Mouse (Mus musculus) kidney, embryonic 16.5 days (tissue): ENCODE results near the gene Gm7971. TPM values are rescaled to one million over a fixed set of nuclear protein-coding genes. Genes with fewer than 3 reads are reported as not detected.
"Not testable (repeated sequence)": the region's sequence is repeated elsewhere in the genome, so short reads cannot be mapped to it uniquely, and the experiment has no call there.

Experiments used
- ATAC-seq: fragments of 200-750 bp; cut with Nextera tagmentation; 2 replicates; pipeline ENCODE4 v1.8.0; 2017; ENCODE audit warnings: moderate TSS enrichment; ENCODE audit not compliant: low FRiP score, low TSS enrichment
- H3K27ac ChIP-seq: fragments of 300-500 bp; sonication (generic); 2 replicates; pipeline ENCODE4 v1.5.1; 2014; ENCODE audit warnings: low read length
- H3K27me3 ChIP-seq: fragments of 300-500 bp; sonication (generic); 2 replicates; pipeline ENCODE4 v1.6.1; 2014; ENCODE audit warnings: low read length, control low read depth, mixed read lengths; ENCODE audit not compliant: insufficient read depth
- H3K36me3 ChIP-seq: fragments of 300-500 bp; sonication (generic); 2 replicates; pipeline ENCODE4 v1.6.1; 2014; ENCODE audit warnings: low read length, control low read depth, mixed read lengths; ENCODE audit not compliant: insufficient read depth
- H3K4me1 ChIP-seq: fragments of 300-500 bp; sonication (generic); 2 replicates; pipeline ENCODE4 v1.6.1; 2014; ENCODE audit warnings: low read length, control low read depth, mixed read lengths; ENCODE audit not compliant: insufficient read depth
- H3K4me2 ChIP-seq: fragments of 300-500 bp; sonication (generic); replicated peaks from 2 replicates; pipeline ENCODE4 v1.6.1; 2014; ENCODE audit warnings: low read depth, low read length
- H3K4me3 ChIP-seq: fragments of 300-500 bp; sonication (generic); 2 replicates; pipeline ENCODE4 v1.5.1; 2014; ENCODE audit warnings: mild to moderate bottlenecking, low read length
- H3K9ac ChIP-seq: fragments of 300-500 bp; sonication (generic); replicated peaks from 2 replicates; pipeline ENCODE4 v1.6.1; 2014; ENCODE audit warnings: low read length
- H3K9me3 ChIP-seq: fragments of 300-500 bp; sonication (generic); 2 replicates; pipeline ENCODE4 v1.6.1; 2016; ENCODE audit warnings: low read length, control low read depth
- WGBS: fragments of 180-500 bp; shearing (Covaris S2); extraction: QIAGEN DNeasy Blood & Tissue Kit; methylation state at CpG from one replicate; pipeline ENCODE4 v1.1.7; 2014; 5-methylcytosine and 5-hydroxymethylcytosine counted together
- polyA plus RNA-seq: library from polyadenylated mRNA; unstranded; fragments of >200 nt; fragmentation: Nextera tagmentation; extraction: Ambion mirVana; gene quantifications from 2 replicates; pipeline ENCODE4 v1.2.1, GENCODE M21; 2015

Gene Gm7971
- polyA plus RNA-seq = not detected in 2 replicates

DNA sequence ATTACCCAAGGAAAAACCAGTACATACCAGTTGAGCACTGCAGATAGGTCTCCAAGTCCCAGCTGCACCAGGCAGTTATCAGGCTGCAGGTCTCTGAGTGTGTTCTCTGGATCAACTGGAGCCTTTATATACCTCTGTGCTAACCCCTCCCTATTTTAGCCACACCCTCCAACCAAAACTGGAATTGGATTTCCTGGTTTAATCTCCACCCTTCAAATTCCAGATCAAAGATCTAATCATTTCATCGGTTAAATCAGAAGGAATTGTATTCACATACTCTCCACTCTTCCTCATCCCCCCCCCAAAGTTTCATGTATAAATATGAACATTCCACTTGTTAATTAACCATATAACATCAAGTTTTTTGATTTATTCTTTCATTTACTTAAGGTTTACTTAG is at the start of gene Gm7971:
Gene Gm7971 (minus strand): TSS at position 101 of the 400 bp plus-strand sequence.
- H3K9ac ChIP-seq, H3K36me3 ChIP-seq, H3K4me3 ChIP-seq, ATAC-seq, H3K4me2 ChIP-seq, H3K9me3 ChIP-seq, H3K4me1 ChIP-seq, H3K27ac ChIP-seq, H3K27me3 ChIP-seq: not testable (repeated sequence)
- WGBS = no CpG with 5 or more reads among the region's 1 CpGs

Other genes with a start within 250 kb of the Gm7971 start
- gene D5Ertd577e, start 138.1 kb downstream of the Gm7971 start, polyA plus RNA-seq = not detected in 2 replicates
- gene Gm3286, start 84.1 kb downstream of the Gm7971 start, polyA plus RNA-seq = not detected in 2 replicates
- not detected in 2 replicates for gene Gm7978, start 141.3 kb upstream of the Gm7971 start, polyA plus RNA-seq
- gene Gm7982, start 147.1 kb upstream of the Gm7971 start, polyA plus RNA-seq = not detected in 2 replicates
- gene E330014E10Rik, start 181.1 kb upstream of the Gm7971 start, polyA plus RNA-seq = not detected in 2 replicates